Mouse (Mus musculus): Measurements from ENCODE around the gene Pou2f2. TPM values are rescaled to one million over a fixed set of nuclear protein-coding genes. Genes with fewer than 3 reads are reported as not detected.

Pou2f2 gene
- polyA plus RNA-seq, 1 experiment from 2014 or later = 0.59 TPM

DNA sequence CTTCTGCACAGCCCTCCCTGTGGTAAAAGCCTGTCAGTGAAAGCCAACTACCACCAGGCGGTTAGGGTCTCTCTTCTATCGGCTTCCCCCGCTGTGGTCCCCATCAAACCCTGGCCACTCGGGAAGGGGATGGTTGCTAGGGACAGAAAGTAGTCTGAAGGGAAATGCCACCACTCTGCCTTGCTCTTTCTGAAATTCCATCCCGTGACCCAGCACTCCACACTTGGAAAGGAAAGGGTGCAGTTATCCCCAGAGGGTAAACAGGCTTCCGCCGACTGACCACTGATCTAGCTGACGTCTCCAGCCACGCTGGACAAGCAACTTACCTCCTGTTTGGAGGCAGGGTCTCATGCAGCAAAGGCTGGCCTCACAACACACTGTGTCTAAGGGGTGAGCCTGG is 51.6 kb downstream of the Pou2f2 start:
- no peak overlapping the region for H3K27ac ChIP-seq
- ATAC-seq (replicated peaks; ENCODE audit: low FRiP score, low read depth) = no peak
- peaks cover 4% of the 10 kb centered on the region; the same call in 1 of the 2 replicates for H3K4me1 ChIP-seq (replicated peaks; ENCODE audit: insufficient read depth, low read length)
- no peak overlapping the region for H3K4me3 ChIP-seq (replicated peaks; ENCODE audit: low read depth, low read length)
- H3K9me3 ChIP-seq (replicated peaks; ENCODE audit: low read length) = no peaks in the 10 kb centered on the region
- H3K4me2 ChIP-seq (ENCODE audit: low read length) = no peak overlapping the region
- H3K9ac ChIP-seq (ENCODE audit: low read depth, low read length) = no peak overlapping the region
- no peak for TF ChIP-seq CTCF (IDR thresholded peaks at IDR 0.05; ENCODE audit: low read depth)
- no peaks in the 10 kb centered on the region for H3K36me3 ChIP-seq (ENCODE audit: insufficient read depth, low read length)
- WGBS = 62% methylated on average over 9 of the region's 9 CpGs
- DNase-seq (ENCODE audit: low spot score) = no peak
- peaks cover 8% of the 10 kb centered on the region; the same call in 1 of the 2 replicates for H3K27me3 ChIP-seq (ENCODE audit: insufficient read depth, low read length)

DNA sequence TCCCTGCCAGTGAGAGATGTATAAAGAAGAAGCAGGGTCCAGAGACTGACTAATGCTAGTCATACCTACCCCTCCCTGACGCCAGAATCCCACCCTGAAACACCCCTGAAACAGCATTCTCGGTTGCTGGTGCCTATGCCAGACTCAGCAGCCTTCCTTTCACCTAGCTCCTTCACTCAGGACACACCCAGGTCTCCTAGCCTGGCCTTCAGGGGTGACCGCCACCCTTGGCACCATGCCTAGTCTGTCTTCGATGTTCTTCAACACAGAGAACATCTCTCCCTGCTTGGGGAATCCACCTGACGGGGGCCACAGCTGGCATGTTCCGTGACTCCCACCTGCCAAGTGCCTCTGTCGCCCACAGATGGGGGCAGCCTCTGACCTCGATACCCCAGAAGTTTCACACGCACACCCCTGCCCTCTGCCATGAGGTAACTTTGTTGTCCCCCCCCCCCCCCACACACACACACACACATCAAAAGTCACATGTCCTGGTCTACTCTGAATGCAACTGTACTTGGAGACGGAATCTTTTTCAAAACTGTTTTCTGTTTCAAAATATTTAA is 53.7 kb downstream of the Pou2f2 start:
- Histone ChIP-seq H3K4me1 (replicated peaks; ENCODE audit: insufficient read depth, low read length) (no peaks in the 10 kb centered on the region), H3K36me3 (ENCODE audit: insufficient read depth, low read length) (no peaks in the 10 kb centered on the region), H3K4me2 (ENCODE audit: low read length) (no peak overlapping the region), H3K9ac (ENCODE audit: low read depth, low read length) (no peak overlapping the region), H3K27me3 (ENCODE audit: insufficient read depth, low read length) (no peaks in the 10 kb centered on the region), H3K27ac (no peak overlapping the region), H3K4me3 (replicated peaks; ENCODE audit: low read depth, low read length) (no peak overlapping the region), H3K9me3 (replicated peaks; ENCODE audit: low read length) (no peaks in the 10 kb centered on the region)
- ATAC-seq (replicated peaks; ENCODE audit: low FRiP score, low read depth) (no peak), DNase-seq (ENCODE audit: low spot score) (no peak)
- 72% methylated on average over 10 of the region's 10 CpGs for WGBS
- no peak for TF ChIP-seq CTCF (IDR thresholded peaks at IDR 0.05; ENCODE audit: low read depth)

DNA sequence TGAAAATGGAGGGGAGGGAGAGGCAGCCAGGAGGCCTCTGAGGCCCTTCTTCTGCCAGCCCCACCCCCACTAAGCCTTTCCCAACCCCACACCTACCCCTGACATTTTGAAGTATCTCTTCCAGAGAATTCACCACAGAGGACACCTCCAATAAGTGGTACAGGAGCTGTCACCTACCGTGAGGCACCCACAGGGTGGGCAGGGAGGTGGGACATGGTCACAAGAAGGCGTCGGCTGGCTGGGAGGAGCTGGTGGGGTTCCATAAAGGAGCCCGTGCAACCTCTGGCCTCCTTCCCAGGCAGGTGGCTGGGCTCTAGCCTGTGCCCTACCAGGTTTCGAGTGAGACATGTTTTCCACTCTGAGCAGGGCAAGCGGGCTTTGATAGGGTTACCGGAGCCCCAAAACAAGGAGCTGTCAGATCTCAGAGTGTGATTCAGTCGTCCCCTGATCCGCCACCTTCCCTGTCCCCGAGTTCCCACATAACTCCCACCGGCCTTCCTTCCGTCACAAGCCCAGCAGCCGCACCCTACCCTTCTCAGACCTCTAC is 58.2 kb downstream of the Pou2f2 start:
- ATAC-seq (replicated peaks; ENCODE audit: low FRiP score, low read depth) (no peak), DNase-seq (ENCODE audit: low spot score) (no peak)
- Histone ChIP-seq H3K4me2 (ENCODE audit: low read length) (no peak overlapping the region), H3K4me1 (replicated peaks; ENCODE audit: insufficient read depth, low read length) (no peaks in the 10 kb centered on the region), H3K4me3 (replicated peaks; ENCODE audit: low read depth, low read length) (no peak overlapping the region), H3K9me3 (replicated peaks; ENCODE audit: low read length) (no peaks in the 10 kb centered on the region), H3K27me3 (ENCODE audit: insufficient read depth, low read length) (no peaks in the 10 kb centered on the region), H3K9ac (ENCODE audit: low read depth, low read length) (no peak overlapping the region), H3K27ac (no peak overlapping the region), H3K36me3 (ENCODE audit: insufficient read depth, low read length) (no peaks in the 10 kb centered on the region)
- TF ChIP-seq CTCF (IDR thresholded peaks at IDR 0.05; ENCODE audit: low read depth) = no peak
- WGBS = 72% methylated on average over 13 of the region's 13 CpGs

DNA sequence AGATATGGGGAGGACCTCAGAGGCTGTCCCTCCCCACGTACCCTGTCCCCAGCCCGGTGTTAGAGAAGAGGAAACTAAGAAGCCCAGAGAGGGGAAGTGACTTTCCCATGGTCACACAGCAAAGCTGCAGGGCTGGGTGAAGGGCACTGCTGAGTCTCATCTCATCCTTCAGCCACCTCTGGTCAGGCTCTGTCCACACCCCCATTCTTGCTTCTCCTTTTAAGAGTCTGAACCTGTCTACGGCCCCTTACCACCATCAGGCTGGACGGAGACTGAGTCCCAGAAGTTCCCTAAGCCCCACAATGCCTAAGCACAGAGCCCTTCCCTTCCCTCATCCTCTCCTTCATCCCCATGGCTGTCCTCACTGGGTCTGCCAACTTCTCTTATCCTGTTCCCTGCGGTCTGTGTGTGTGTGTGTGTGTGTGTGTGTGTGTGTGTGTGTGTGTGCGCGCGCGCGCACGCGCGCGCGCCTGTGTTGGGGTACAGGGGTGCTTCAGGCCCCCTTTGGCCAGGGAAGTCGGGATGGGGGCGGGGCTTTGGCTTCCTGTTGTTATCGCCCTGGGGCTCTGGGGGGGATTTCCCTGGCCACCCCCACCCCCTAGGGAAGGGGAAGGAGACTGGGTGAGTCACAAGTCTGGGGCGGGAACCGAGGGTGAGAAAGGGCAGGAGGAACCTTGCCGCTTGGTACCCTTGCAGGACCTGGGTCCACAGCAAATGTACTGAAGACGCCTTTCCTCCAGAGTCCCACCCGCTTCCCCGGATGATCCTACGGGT is 59.3 kb downstream of the Pou2f2 start:
- no peak overlapping the region for H3K9ac ChIP-seq (ENCODE audit: low read depth, low read length)
- no peak overlapping the region for H3K27ac ChIP-seq
- no peak for DNase-seq (ENCODE audit: low spot score)
- H3K27me3 ChIP-seq (ENCODE audit: insufficient read depth, low read length) = no peaks in the 10 kb centered on the region
- ATAC-seq (replicated peaks; ENCODE audit: low FRiP score, low read depth) = no peak
- H3K4me1 ChIP-seq (replicated peaks; ENCODE audit: insufficient read depth, low read length) = no peaks in the 10 kb centered on the region
- H3K4me2 ChIP-seq (ENCODE audit: low read length) = no peak overlapping the region
- no peaks in the 10 kb centered on the region for H3K9me3 ChIP-seq (replicated peaks; ENCODE audit: low read length)
- no peak overlapping the region for H3K4me3 ChIP-seq (replicated peaks; ENCODE audit: low read depth, low read length)
- no peaks in the 10 kb centered on the region for H3K36me3 ChIP-seq (ENCODE audit: insufficient read depth, low read length)
- whole genome bisulfite sequencing = 66% methylated on average over 25 of the region's 25 CpGs
- no peak for TF ChIP-seq CTCF (IDR thresholded peaks at IDR 0.05; ENCODE audit: low read depth)

DNA sequence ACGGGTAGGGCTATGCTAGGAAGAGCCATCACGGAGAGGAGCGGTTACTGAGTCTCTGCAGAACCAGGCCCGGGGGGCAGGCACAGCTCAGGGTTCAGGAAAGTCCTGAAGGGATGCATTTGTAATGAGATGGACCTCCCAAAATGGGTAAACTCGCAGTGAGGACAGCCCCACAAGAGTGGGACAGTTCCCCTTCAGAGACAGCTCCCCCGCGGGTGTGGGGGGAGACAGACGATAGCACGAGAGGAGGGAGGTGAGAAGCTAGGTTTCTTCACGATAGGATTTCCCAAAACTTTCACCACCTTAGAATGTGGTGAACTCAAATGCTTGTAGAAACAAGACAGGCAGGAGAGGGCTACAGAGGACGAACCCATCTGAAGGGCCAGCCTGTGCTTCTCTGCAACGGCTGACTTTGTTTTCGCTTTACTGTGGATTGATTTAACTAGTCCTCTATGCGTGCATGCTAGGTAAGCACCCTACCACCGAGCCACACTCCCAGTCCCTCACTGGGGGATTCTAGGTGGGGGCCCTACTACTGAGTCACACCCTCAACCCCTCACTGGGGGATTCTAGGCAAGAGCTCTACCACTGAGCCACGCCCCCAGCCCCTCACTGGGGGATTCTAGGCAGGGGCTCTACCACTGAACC is 66.4 kb downstream of the Pou2f2 start:
- no peaks in the 10 kb centered on the region for H3K36me3 ChIP-seq (ENCODE audit: insufficient read depth, low read length)
- H3K4me1 ChIP-seq (replicated peaks; ENCODE audit: insufficient read depth, low read length) = no peaks in the 10 kb centered on the region
- WGBS = 77% methylated on average over 16 of the region's 16 CpGs
- no peaks in the 10 kb centered on the region for H3K9me3 ChIP-seq (replicated peaks; ENCODE audit: low read length)
- no peak overlapping the region for H3K4me2 ChIP-seq (ENCODE audit: low read length)
- DNase-seq (ENCODE audit: low spot score) (no peak), ATAC-seq (replicated peaks; ENCODE audit: low FRiP score, low read depth) (no peak)
- TF ChIP-seq CTCF (IDR thresholded peaks at IDR 0.05; ENCODE audit: low read depth) = no peak
- no peak overlapping the region for H3K4me3 ChIP-seq (replicated peaks; ENCODE audit: low read depth, low read length)
- no peak overlapping the region for H3K9ac ChIP-seq (ENCODE audit: low read depth, low read length)
- no peak overlapping the region for H3K27ac ChIP-seq
- no peaks in the 10 kb centered on the region for H3K27me3 ChIP-seq (ENCODE audit: insufficient read depth, low read length)

DNA sequence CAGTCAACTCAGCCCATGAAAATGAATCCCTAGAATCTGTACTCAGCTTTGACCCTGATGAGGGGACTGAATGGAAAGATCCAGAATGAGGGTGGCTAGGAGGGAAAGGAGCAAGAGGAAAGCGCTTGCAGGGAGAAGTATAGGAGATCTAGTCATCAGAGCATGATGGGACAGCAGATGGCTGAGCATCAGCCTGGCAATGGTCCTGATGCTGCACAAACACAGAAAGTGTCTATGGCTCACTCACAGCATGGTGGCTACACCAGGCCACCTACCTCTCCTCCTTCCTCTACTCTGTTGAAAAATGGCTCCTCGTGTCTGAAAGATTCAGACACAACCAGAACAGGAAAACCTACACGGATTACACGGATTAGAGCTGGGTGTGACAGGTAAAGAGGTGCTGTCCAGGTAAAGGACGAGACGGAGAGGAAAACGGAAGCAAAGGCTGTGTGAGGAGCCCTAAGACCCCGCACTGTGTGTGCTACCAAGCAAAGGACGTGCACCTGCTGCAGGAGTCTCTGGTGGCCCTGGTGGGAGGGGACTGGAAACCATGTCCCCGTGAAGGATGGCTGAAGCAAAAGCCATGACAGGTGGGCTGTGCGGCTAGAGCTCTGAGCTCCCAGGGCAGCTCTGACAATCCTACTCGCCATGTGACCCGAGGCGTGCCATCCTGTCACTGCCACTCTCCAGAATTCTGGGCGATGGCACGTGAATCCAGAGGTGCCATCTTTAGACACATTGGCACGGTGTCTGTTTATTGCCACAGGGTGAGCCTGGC is 67.2 kb downstream of the Pou2f2 start:
- no peak for ATAC-seq (replicated peaks; ENCODE audit: low FRiP score, low read depth)
- no peak overlapping the region for H3K9ac ChIP-seq (ENCODE audit: low read depth, low read length)
- no peaks in the 10 kb centered on the region for H3K4me1 ChIP-seq (replicated peaks; ENCODE audit: insufficient read depth, low read length)
- no peak overlapping the region for H3K4me2 ChIP-seq (ENCODE audit: low read length)
- H3K4me3 ChIP-seq (replicated peaks; ENCODE audit: low read depth, low read length) = no peak overlapping the region
- H3K27me3 ChIP-seq (ENCODE audit: insufficient read depth, low read length) = no peaks in the 10 kb centered on the region
- H3K36me3 ChIP-seq (ENCODE audit: insufficient read depth, low read length) = no peaks in the 10 kb centered on the region
- H3K9me3 ChIP-seq (replicated peaks; ENCODE audit: low read length) = no peaks in the 10 kb centered on the region
- no peak for DNase-seq (ENCODE audit: low spot score)
- WGBS = 81% methylated on average over 17 of the region's 17 CpGs
- no peak for TF ChIP-seq CTCF (IDR thresholded peaks at IDR 0.05; ENCODE audit: low read depth)
- H3K27ac ChIP-seq = no peak overlapping the region

Measured in kidney, postnatal 0 days (tissue).